Mouse (Mus musculus): ENCODE results near the gene Ube2ql1. TPM values are rescaled to one million over a fixed set of nuclear protein-coding genes. Genes with fewer than 3 reads are reported as not detected.
A peak's percentile ranks its signal among the peaks of the same experiment; 100 is the strongest.

Gene Ube2ql1
- total and polyA plus RNA-seq, 3 experiments = not detected

DNA sequence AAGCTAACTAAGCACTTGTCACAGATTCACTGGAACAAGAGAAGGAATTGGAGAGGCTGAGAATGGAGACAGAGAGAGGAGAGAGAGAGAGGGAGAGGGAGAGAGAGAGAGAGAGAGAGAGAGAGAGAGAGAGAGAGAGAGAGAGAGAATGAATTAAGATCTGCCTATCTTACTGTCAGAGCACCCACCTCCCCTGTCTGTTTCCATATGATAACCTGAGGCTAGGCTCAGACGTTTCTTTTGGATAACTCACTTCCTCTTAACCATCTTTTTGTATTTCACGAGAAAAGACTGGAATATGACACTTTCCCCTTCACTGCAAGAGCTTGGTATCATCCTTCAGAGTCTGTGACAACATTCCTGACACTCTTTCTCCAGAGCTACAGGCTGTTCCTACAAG is 32.8 kb downstream of the Ube2ql1 start (continued):
- TF ChIP-seq POLR2AphosphoS2 (IDR thresholded peaks at IDR 0.05; ENCODE audit: low read length) (no peak), POLR2AphosphoS5 (IDR thresholded peaks at IDR 0.05; ENCODE audit: borderline replicate concordance, low read depth, low read length) (no peak), CHD2 (IDR thresholded peaks at IDR 0.05; ENCODE audit: low read length) (no peak), ZMIZ1 (IDR thresholded peaks at IDR 0.05; ENCODE audit: low read depth, low read length) (no peak), RAD21 (IDR thresholded peaks at IDR 0.05; ENCODE audit: low read depth, low read length) (no peak), GABPA (IDR thresholded peaks at IDR 0.05; ENCODE audit: low read depth, low read length) (no peak), MYB (IDR thresholded peaks at IDR 0.05; ENCODE audit: low read depth, low read length) (0 out of 2 replicates have a peak, but pooled peaks have one; percentile 11), MAX (IDR thresholded peaks at IDR 0.05; ENCODE audit: low read length) (no peak)

DNA sequence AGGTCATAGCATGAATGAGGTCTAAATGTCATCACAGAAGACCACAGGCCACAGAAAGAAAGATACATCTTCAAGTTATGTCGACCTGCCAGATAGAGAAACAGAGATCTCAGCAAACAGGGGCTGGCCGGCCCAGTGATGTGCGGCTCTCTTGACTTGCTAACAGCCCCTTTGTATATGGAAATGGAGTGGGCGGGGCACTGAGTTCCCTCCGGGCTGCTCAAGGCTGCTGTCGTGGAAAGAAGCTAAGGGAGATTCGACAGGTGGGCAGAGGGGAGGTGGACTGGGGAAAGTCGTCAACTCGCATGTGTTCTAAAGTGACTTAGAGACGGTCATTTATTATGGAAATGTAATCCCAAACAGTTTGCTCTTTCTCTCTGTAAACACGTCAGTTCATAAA is 36.2 kb downstream of the Ube2ql1 start:
- no peak for TF ChIP-seq NELFE (IDR thresholded peaks at IDR 0.05; ENCODE audit: low read depth, low read length)
- no peak for TF ChIP-seq SIN3A (IDR thresholded peaks at IDR 0.05; ENCODE audit: low read length)
- no peak for TF ChIP-seq UBTF (IDR thresholded peaks at IDR 0.05; ENCODE audit: borderline replicate concordance, insufficient read depth, low read depth, low read length)
- TF ChIP-seq EP300 (IDR thresholded peaks at IDR 0.05; ENCODE audit: low read depth in 1 of 2, low read length in 2 of 2) = no peak
- no peak for TF ChIP-seq GATA1 (IDR thresholded peaks at IDR 0.05; ENCODE audit: low read depth, low read length)
- no peak for TF ChIP-seq ZKSCAN1 (IDR thresholded peaks at IDR 0.05; ENCODE audit: low read depth, low read length)
- no peak for TF ChIP-seq TBP (IDR thresholded peaks at IDR 0.05; ENCODE audit: low read depth, low read length)
- TF ChIP-seq ETS1 (IDR thresholded peaks at IDR 0.05; ENCODE audit: low read depth, low read length) = no peak
- TF ChIP-seq USF1 (IDR thresholded peaks at IDR 0.05; ENCODE audit: low read depth, low read length) = no peak
- no peak for TF ChIP-seq MAFK (IDR thresholded peaks at IDR 0.05; ENCODE audit: borderline replicate concordance, low read depth, low read length)
- no peak for TF ChIP-seq ZC3H11A (IDR thresholded peaks at IDR 0.05; ENCODE audit: low read depth, low read length)
- no peak for TF ChIP-seq POLR2AphosphoS2 (IDR thresholded peaks at IDR 0.05; ENCODE audit: low read length)
- TF ChIP-seq ELF1 (IDR thresholded peaks at IDR 0.05; ENCODE audit: low read depth, low read length) = no peak
- TF ChIP-seq MYC (IDR thresholded peaks at IDR 0.05; ENCODE audit: low read depth, low read length) = no peak
- H3K9ac ChIP-seq (ENCODE audit: control insufficient read depth, low read depth, low read length, poor library complexity, severe bottlenecking) = no peak overlapping the region
- peaks cover 0 to 5% of the 10 kb centered on the region in 2 experiments; a peak in 2 of 4 replicates for H3K36me3 ChIP-seq (ENCODE audit: control insufficient read depth in 1 of 2, insufficient read depth in 2 of 2, low read length in 2 of 2)
- no peaks in the 10 kb centered on the region for H3K9me3 ChIP-seq (replicated peaks; ENCODE audit: insufficient read depth, low read length)
- H3K4me3 ChIP-seq (ENCODE audit: control insufficient read depth in 1 of 2, insufficient read depth in 1 of 2, low read depth in 2 of 2, low read length in 2 of 2) = no peak overlapping the region
- H3K79me2 ChIP-seq (ENCODE audit: control insufficient read depth, insufficient read depth, low read length, poor library complexity) = no peaks in the 10 kb centered on the region
- 0 out of 4 replicates have a peak, but pooled peaks cover 0 to 2% of the 10 kb centered on the region in 2 experiments for H3K27me3 ChIP-seq (ENCODE audit: control insufficient read depth in 1 of 2, insufficient read depth in 2 of 2, low read length in 2 of 2)
- no peak for DNase-seq (ENCODE audit: low read depth, low spot score)
- H3K4me1 ChIP-seq (ENCODE audit: control insufficient read depth in 1 of 2, insufficient read depth in 2 of 2, low read length in 2 of 2) = peaks cover 0 to 22% of the 10 kb centered on the region in 2 experiments; a peak in 2 of 4 replicates
- no peak overlapping the region for H3K27ac ChIP-seq (ENCODE audit: control insufficient read depth, low read depth, low read length)

Measured in MEL (cell line).